Comparison of ENCODE assay signal across 8 mouse cellular contexts in the genomic region with DNA sequence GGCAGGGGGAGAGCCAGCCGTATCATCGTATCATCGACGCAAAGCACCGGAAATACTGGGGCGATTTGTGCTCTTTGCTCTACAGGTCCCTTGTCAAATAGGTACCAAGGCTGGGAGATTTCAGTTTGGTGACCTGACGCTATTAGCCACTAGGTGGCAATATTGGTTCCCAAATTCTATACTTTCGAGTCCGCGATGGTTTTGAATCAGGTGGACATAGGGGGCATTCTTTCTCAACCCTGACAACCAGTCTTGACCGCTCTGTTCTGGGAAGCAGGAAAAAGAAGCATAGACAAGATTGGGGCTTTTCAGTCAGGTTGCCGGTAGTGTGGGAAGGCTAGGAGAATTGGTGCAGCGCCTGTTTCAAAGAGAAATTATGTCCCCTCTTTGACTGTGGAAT. TPM values are rescaled to one million over a fixed set of nuclear protein-coding genes. Genes with fewer than 3 reads are reported as not detected.
DNase-seq lines count a peak whose midpoint lies in the region; ATAC-seq and TF ChIP-seq lines count a peak whose summit lies in the region.

No protein-coding gene starts in this region.

- no peaks in the 10 kb centered on the region for H3K9me3 ChIP-seq in embryonic facial prominence, embryonic 14.5 days (ENCODE audit: control insufficient read depth, low read length)
- no peaks in the 10 kb centered on the region for H3K9me3 ChIP-seq in heart, embryonic 12.5 days (replicated peaks)
- H3K9me3 ChIP-seq in kidney, embryonic 16.5 days (ENCODE audit: low read length), result no peaks in the 10 kb centered on the region

- H3K27me3 ChIP-seq in embryonic facial prominence, embryonic 14.5 days (replicated peaks; ENCODE audit: control insufficient read depth, insufficient read depth, low read length), result no peaks in the 10 kb centered on the region
- peaks cover 16% of the 10 kb centered on the region; the same call in 1 of the 2 replicates for H3K27me3 ChIP-seq in heart, embryonic 12.5 days (replicated peaks)
- no peaks in the 10 kb centered on the region for H3K27me3 ChIP-seq in kidney, embryonic 16.5 days (ENCODE audit: insufficient read depth, low read length)

- peak; percentile 85 for DNase-seq in embryonic facial prominence, embryonic 14.5 days (ENCODE audit: low spot score)
- DNase-seq in liver, result peak; percentile 57
- peak; percentile 59 to 70 for DNase-seq in spleen, postnatal 36 days (ENCODE audit: low spot score in 2 of 2)

- H3K27ac ChIP-seq in bone marrow, adult 2 months (ENCODE audit: control insufficient read depth, insufficient read depth, low read depth, low read length, poor library complexity), result peak overlapping the region; percentile 18
- H3K27ac ChIP-seq in embryonic facial prominence, embryonic 14.5 days (replicated peaks; ENCODE audit: low read depth, low read length), result no peak overlapping the region
- H3K27ac ChIP-seq in heart, embryonic 12.5 days (ENCODE audit: poor library complexity, severe bottlenecking), result no peak overlapping the region
- no peak overlapping the region for H3K27ac ChIP-seq in kidney, embryonic 16.5 days (ENCODE audit: low read length)

- peak; percentile 84 for ATAC-seq in CD4-positive, CD25-positive, alpha-beta regulatory T cell, adult 4 months
- ATAC-seq in embryonic facial prominence, embryonic 14.5 days (ENCODE audit: low read depth), result peak; percentile 35; the same call in 1 of the 2 replicates
- 0 out of 2 replicates have a peak, but pooled peaks have one; percentile 26 for ATAC-seq in heart, embryonic 12.5 days (ENCODE audit: insufficient number of reproducible peaks, low FRiP score)
- peak; percentile 72; the same call in 1 of the 2 replicates for ATAC-seq in kidney, embryonic 16.5 days (ENCODE audit: low FRiP score, low TSS enrichment)
- peak; percentile 64 for ATAC-seq in monocyte, adult 5-6 weeks (replicated peaks; ENCODE audit: insufficient number of reproducible peaks, low FRiP score, low TSS enrichment, poor library complexity, severe bottlenecking)

- H3K36me3 ChIP-seq in embryonic facial prominence, embryonic 14.5 days (ENCODE audit: control insufficient read depth, insufficient read depth, low read length), result no peaks in the 10 kb centered on the region
- H3K36me3 ChIP-seq in heart, embryonic 12.5 days, result no peaks in the 10 kb centered on the region
- H3K36me3 ChIP-seq in kidney, embryonic 16.5 days (ENCODE audit: insufficient read depth, low read length), result no peaks in the 10 kb centered on the region

- no peak for TF ChIP-seq CTCF in bone marrow, adult 2 months (IDR thresholded peaks at IDR 0.05; ENCODE audit: control insufficient read depth, insufficient read depth, low read length)

- H3K4me3 ChIP-seq in bone marrow, adult 2 months (replicated peaks; ENCODE audit: control insufficient read depth, low read depth, low read length), result peak overlapping the region; percentile 52
- H3K4me3 ChIP-seq in embryonic facial prominence, embryonic 14.5 days (ENCODE audit: low read depth, low read length), result peak overlapping the region; percentile 33
- H3K4me3 ChIP-seq in heart, embryonic 12.5 days, result peak overlapping the region; percentile 32
- H3K4me3 ChIP-seq in kidney, embryonic 16.5 days (ENCODE audit: low read length), result peak overlapping the region; percentile 36

- H3K9ac ChIP-seq in embryonic facial prominence, embryonic 14.5 days (ENCODE audit: low read depth, low read length), result peak overlapping the region; percentile 41; the same call in 1 of the 2 replicates
- peak overlapping the region; percentile 3; the same call in 1 of the 2 replicates for H3K9ac ChIP-seq in heart, embryonic 12.5 days
- H3K9ac ChIP-seq in kidney, embryonic 16.5 days (replicated peaks; ENCODE audit: low read length), result no peak overlapping the region

- no peak for TF ChIP-seq POLR2A in bone marrow, adult 2 months (IDR thresholded peaks at IDR 0.05; ENCODE audit: borderline replicate concordance, control insufficient read depth, low read depth, low read length)

- WGBS in bone marrow, adult 2 months, result under 1% methylated on average over 13 of the region's 13 CpGs
- WGBS in embryonic facial prominence, embryonic 14.5 days, result under 1% methylated on average over 13 of the region's 13 CpGs
- WGBS in heart, embryonic 12.5 days, result 1% methylated on average over 13 of the region's 13 CpGs
- WGBS in kidney, embryonic 16.5 days, result 0% methylated on average over 13 of the region's 13 CpGs

- peak overlapping the region; percentile 57 for H3K4me2 ChIP-seq in embryonic facial prominence, embryonic 14.5 days (ENCODE audit: low read depth, low read length)
- peak overlapping the region; percentile 68 for H3K4me2 ChIP-seq in heart, embryonic 12.5 days
- peak overlapping the region; percentile 59 for H3K4me2 ChIP-seq in kidney, embryonic 16.5 days (replicated peaks; ENCODE audit: low read depth, low read length)

- peaks cover 4% of the 10 kb centered on the region for H3K4me1 ChIP-seq in bone marrow, adult 2 months (ENCODE audit: control insufficient read depth, insufficient read depth, low read length)
- peaks cover 5% of the 10 kb centered on the region; the same call in 1 of the 2 replicates for H3K4me1 ChIP-seq in embryonic facial prominence, embryonic 14.5 days (ENCODE audit: control insufficient read depth, insufficient read depth, low read length)
- H3K4me1 ChIP-seq in heart, embryonic 12.5 days (replicated peaks), result peaks cover 11% of the 10 kb centered on the region
- peaks cover 5% of the 10 kb centered on the region; the same call in 1 of the 2 replicates for H3K4me1 ChIP-seq in kidney, embryonic 16.5 days (ENCODE audit: insufficient read depth, low read length)

RNA-seq across cellular contexts. Expression of a gene that starts 2.1 kb away (rescaled TPM):
- not detected for polyA plus RNA-seq in CD4-positive, CD25-positive, alpha-beta regulatory T cell, adult 4 months (2017; shearing (Covaris generic))
- polyA plus RNA-seq in bone marrow, adult 2 months (2011; ENCODE audit: insufficient read depth, insufficient read length, low replicate concordance, missing spikeins), result 41.3 and 90.9 TPM in 2 replicates
- polyA plus RNA-seq in embryonic facial prominence, embryonic 14.5 days (2014; fragmentation: Nextera tagmentation; extraction: Ambion mirVana), result 0.32 TPM in 1 of 2 replicates, not detected in the other
- polyA plus RNA-seq in heart, embryonic 12.5 days (2016; fragmentation: Nextera tagmentation; extraction: Ambion mirVana), result not detected in 2 replicates
- 0.19 TPM in 1 of 2 replicates, not detected in the other for polyA plus RNA-seq in kidney, embryonic 16.5 days (2015; fragmentation: Nextera tagmentation; extraction: Ambion mirVana)
- 2.7 to 7.2 TPM in 2 of 3 replicates, not detected in the other for total RNA-seq in monocyte, adult 5-6 weeks (2017)

RNA-seq across cellular contexts. Expression of a gene that starts 15.5 kb away (rescaled TPM):
- polyA plus RNA-seq in CD4-positive, CD25-positive, alpha-beta regulatory T cell, adult 4 months (2017; shearing (Covaris generic)), result not detected
- polyA plus RNA-seq in bone marrow, adult 2 months (2011; ENCODE audit: insufficient read depth, insufficient read length, low replicate concordance, missing spikeins), result not detected in 2 replicates
- 0.17 and 0.34 TPM in 2 replicates for polyA plus RNA-seq in embryonic facial prominence, embryonic 14.5 days (2014; fragmentation: Nextera tagmentation; extraction: Ambion mirVana)
- polyA plus RNA-seq in heart, embryonic 12.5 days (2016; fragmentation: Nextera tagmentation; extraction: Ambion mirVana), result 0.21 and 0.28 TPM in 2 replicates
- 0.06 and 0.12 TPM in 2 replicates for polyA plus RNA-seq in kidney, embryonic 16.5 days (2015; fragmentation: Nextera tagmentation; extraction: Ambion mirVana)
- total RNA-seq in monocyte, adult 5-6 weeks (2017), result 0.67 TPM in 1 of 3 replicates, not detected in the others

RNA-seq across cellular contexts. Expression of a gene that starts 27.4 kb away (rescaled TPM):
- polyA plus RNA-seq in CD4-positive, CD25-positive, alpha-beta regulatory T cell, adult 4 months (2017; shearing (Covaris generic)), result 100 to 1,000 TPM; 151 to 179 TPM
- 284 and 378 TPM in 2 replicates for polyA plus RNA-seq in bone marrow, adult 2 months (2011; ENCODE audit: insufficient read depth, insufficient read length, low replicate concordance, missing spikeins)
- polyA plus RNA-seq in embryonic facial prominence, embryonic 14.5 days (2014; fragmentation: Nextera tagmentation; extraction: Ambion mirVana), result 99.4 and 101 TPM in 2 replicates
- 85.1 and 89.0 TPM in 2 replicates for polyA plus RNA-seq in heart, embryonic 12.5 days (2016; fragmentation: Nextera tagmentation; extraction: Ambion mirVana)
- 120 and 136 TPM in 2 replicates for polyA plus RNA-seq in kidney, embryonic 16.5 days (2015; fragmentation: Nextera tagmentation; extraction: Ambion mirVana)
- 259 to 427 TPM (median 322 TPM) in 3 replicates for total RNA-seq in monocyte, adult 5-6 weeks (2017)

RNA-seq across cellular contexts. Expression of a gene that starts 28.1 kb away (rescaled TPM):
- 100 to 1,000 TPM in 1 of 2 experiments, 10 to 100 TPM in 1; 98.9 to 105 TPM for polyA plus RNA-seq in CD4-positive, CD25-positive, alpha-beta regulatory T cell, adult 4 months (2017; shearing (Covaris generic))
- 14.8 and 35.0 TPM in 2 replicates for polyA plus RNA-seq in bone marrow, adult 2 months (2011; ENCODE audit: insufficient read depth, insufficient read length, low replicate concordance, missing spikeins)
- 70.7 and 84.9 TPM in 2 replicates for polyA plus RNA-seq in embryonic facial prominence, embryonic 14.5 days (2014; fragmentation: Nextera tagmentation; extraction: Ambion mirVana)
- polyA plus RNA-seq in heart, embryonic 12.5 days (2016; fragmentation: Nextera tagmentation; extraction: Ambion mirVana), result 50.3 and 57.1 TPM in 2 replicates
- polyA plus RNA-seq in kidney, embryonic 16.5 days (2015; fragmentation: Nextera tagmentation; extraction: Ambion mirVana), result 90.4 and 91.1 TPM in 2 replicates
- total RNA-seq in monocyte, adult 5-6 weeks (2017), result 24.1 to 34.0 TPM (median 32.3 TPM) in 3 replicates

Comparison
In these comparisons a context has a peak if more than half of its experiments do, and no peak if none do; other contexts are left out.
1. ATAC-seq: peak in every context shown above with its lines; median percentile 84 in CD4-positive, CD25-positive, alpha-beta regulatory T cell, adult 4 months; 72 in kidney, embryonic 16.5 days; 64 in monocyte, adult 5-6 weeks; 35 in embryonic facial prominence, embryonic 14.5 days; 26 in heart, embryonic 12.5 days.
2. RNA of a gene that starts 2.1 kb away (polyA plus RNA-seq): 41.3 to 90.9 TPM in bone marrow, adult 2 months; 0.32 TPM in embryonic facial prominence, embryonic 14.5 days, not detected in heart, embryonic 12.5 days, 0.19 TPM in kidney, embryonic 16.5 days and not detected in CD4-positive, CD25-positive, alpha-beta regulatory T cell, adult 4 months; every median in the first group is over 10 times any median in the second.
3. Peak in every context shown above with its lines, with median percentiles within 50 percentile points of each other: H3K4me3 ChIP-seq, DNase-seq and H3K4me2 ChIP-seq.